Mouse (Mus musculus) embryonic facial prominence, embryonic 11.5 days (tissue): ENCODE data around the gene Klf3. TPM values are rescaled to one million over a fixed set of nuclear protein-coding genes. Genes with fewer than 3 reads are reported as not detected.

Experiments
- ATAC-seq: fragments of 200-750 bp; cut with Nextera tagmentation; replicated peaks from 2 replicates; pipeline ENCODE4 v1.8.0; 2017; ENCODE audit warnings: low read depth; ENCODE audit not compliant: insufficient number of reproducible peaks, low FRiP score, low TSS enrichment
- DNase-seq: peaks from one replicate; pipeline ENCODE4 v3.0.0-alpha.2; 2015; ENCODE audit warnings: low spot score
- H3K27ac ChIP-seq: fragments of 300-500 bp; sonication (generic); replicated peaks from 2 replicates; pipeline ENCODE4 v1.5.1; 2014; ENCODE audit warnings: mild to moderate bottlenecking, low read depth, low read length, control low read depth
- H3K27me3 ChIP-seq: fragments of 300-500 bp; sonication (generic); 2 replicates; pipeline ENCODE4 v1.6.1; 2014; ENCODE audit warnings: mild to moderate bottlenecking, low read length, moderate library complexity, mixed read lengths; ENCODE audit not compliant: control insufficient read depth, insufficient read depth
- H3K36me3 ChIP-seq: fragments of 300-500 bp; sonication (generic); replicated peaks from 2 replicates; pipeline ENCODE4 v1.6.1; 2014; ENCODE audit warnings: low read depth, mild to moderate bottlenecking, low read length, moderate library complexity, mixed read lengths; ENCODE audit not compliant: control insufficient read depth, insufficient read depth
- H3K4me1 ChIP-seq: fragments of 300-500 bp; sonication (generic); 2 replicates; pipeline ENCODE4 v1.6.1; 2014; ENCODE audit warnings: low read length, mixed read lengths; ENCODE audit not compliant: control insufficient read depth, insufficient read depth
- H3K4me2 ChIP-seq: fragments of 300-500 bp; sonication (generic); 2 replicates; pipeline ENCODE4 v1.6.1; 2014; ENCODE audit warnings: low read depth, mild to moderate bottlenecking, control low read depth, low read length, moderate library complexity
- H3K4me3 ChIP-seq: fragments of 300-500 bp; sonication (generic); 2 replicates; pipeline ENCODE4 v1.5.1; 2014; ENCODE audit warnings: low read depth, low read length, control low read depth
- H3K9ac ChIP-seq: fragments of 300-500 bp; sonication (generic); replicated peaks from 2 replicates; pipeline ENCODE4 v1.6.1; 2014; ENCODE audit warnings: mild to moderate bottlenecking, control low read depth, low read length
- H3K9me3 ChIP-seq: fragments of 300-500 bp; sonication (generic); replicated peaks from 2 replicates; pipeline ENCODE4 v1.6.1; 2016; ENCODE audit warnings: mild to moderate bottlenecking, low read length, inconsistent platforms, mixed read lengths; ENCODE audit not compliant: control insufficient read depth
- WGBS: fragments of 180-500 bp; shearing (Covaris S2); extraction: QIAGEN DNeasy Blood & Tissue Kit; methylation state at CpG from one replicate; pipeline ENCODE4 v1.1.7; 2014; 5-methylcytosine and 5-hydroxymethylcytosine counted together
- polyA plus RNA-seq: library from polyadenylated mRNA; unstranded; fragments of >200 nt; fragmentation: Nextera tagmentation; extraction: Ambion mirVana; gene quantifications from 2 replicates; pipeline ENCODE4 v1.2.1, GENCODE M21; 2014

The Klf3 gene
- polyA plus RNA-seq, 1 experiment from 2014 or later = 31.5 TPM

DNA sequence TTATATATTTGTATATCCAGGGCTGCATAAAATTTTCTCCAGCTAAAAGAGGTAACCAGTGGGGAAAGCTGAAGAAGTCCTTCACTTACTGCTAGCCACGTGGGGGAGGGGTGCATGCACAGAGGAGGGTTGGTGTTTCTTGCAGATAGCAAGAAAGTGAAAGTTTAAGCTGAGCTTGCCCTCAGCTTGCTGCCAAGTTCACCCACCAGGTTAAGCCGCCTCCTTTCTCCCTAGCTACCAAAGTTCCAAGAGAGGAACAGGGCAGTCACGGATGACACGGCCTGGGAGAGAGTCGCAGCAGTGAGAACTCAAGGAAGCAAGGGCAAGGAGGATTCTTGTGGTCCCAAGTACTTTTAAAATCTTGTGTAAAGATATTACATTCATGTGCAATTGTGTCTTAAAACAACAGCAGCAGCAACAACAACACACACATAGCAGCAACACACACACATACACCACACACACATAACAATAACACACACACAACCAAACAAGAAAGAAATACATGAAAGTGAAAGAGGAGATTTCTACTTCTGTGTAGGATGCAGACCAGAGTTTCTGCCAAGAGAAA is 57.8 kb downstream of the Klf3 start:
- H3K9ac ChIP-seq = peak overlapping the region; percentile 32; the same call in 1 of the 2 replicates
- 62% methylated on average over 5 of the region's 5 CpGs for WGBS
- no peak for DNase-seq
- peaks cover 4% of the 10 kb centered on the region; the same call in 1 of the 2 replicates for H3K4me1 ChIP-seq
- no peak for ATAC-seq
- H3K27ac ChIP-seq = no peak overlapping the region
- no peaks in the 10 kb centered on the region for H3K36me3 ChIP-seq
- no peaks in the 10 kb centered on the region for H3K9me3 ChIP-seq
- no peak overlapping the region for H3K4me3 ChIP-seq
- H3K27me3 ChIP-seq = no peaks in the 10 kb centered on the region
- no peak overlapping the region for H3K4me2 ChIP-seq

GRCm38 (mm10) chr5:64861471-64862199 is 58.4 kb downstream of the Klf3 start:
- Histone ChIP-seq H3K36me3 (no peaks in the 10 kb centered on the region), H3K27ac (no peak overlapping the region), H3K4me3 (no peak overlapping the region), H3K4me1 (peaks cover 4% of the 10 kb centered on the region; the same call in 1 of the 2 replicates), H3K9me3 (no peaks in the 10 kb centered on the region), H3K9ac (no peak overlapping the region; the same call in 1 of the 2 replicates), H3K27me3 (no peaks in the 10 kb centered on the region), H3K4me2 (no peak overlapping the region)
- 63% methylated on average over 17 of the region's 17 CpGs for WGBS
- peak; percentile 43 for DNase-seq
- ATAC-seq = no peak

- no peak for DNase-seq
- Histone ChIP-seq H3K9ac (no peak overlapping the region), H3K36me3 (no peaks in the 10 kb centered on the region), H3K4me2 (no peak overlapping the region), H3K27me3 (no peaks in the 10 kb centered on the region), H3K4me1 (peaks cover 4% of the 10 kb centered on the region; the same call in 1 of the 2 replicates), H3K9me3 (no peaks in the 10 kb centered on the region), H3K4me3 (no peak overlapping the region), H3K27ac (no peak overlapping the region)
- no peak for ATAC-seq
- 87% methylated on average over 9 of the region's 9 CpGs for WGBS
Observed at GRCm38 (mm10) chr5:64862269-64862668, 59.1 kb downstream of the Klf3 start.

GRCm38 (mm10) chr5:64864699-64865108 is 61.5 kb downstream of the Klf3 start:
- H3K9ac ChIP-seq = no peak overlapping the region
- no peak for ATAC-seq
- no peaks in the 10 kb centered on the region for H3K9me3 ChIP-seq
- H3K4me3 ChIP-seq = no peak overlapping the region
- H3K36me3 ChIP-seq = no peaks in the 10 kb centered on the region
- H3K27me3 ChIP-seq = no peaks in the 10 kb centered on the region
- peaks cover 4% of the 10 kb centered on the region; the same call in 1 of the 2 replicates for H3K4me1 ChIP-seq
- H3K4me2 ChIP-seq = no peak overlapping the region
- no peak overlapping the region for H3K27ac ChIP-seq
- DNase-seq = no peak
- WGBS = 28% methylated on average over 4 of the region's 4 CpGs

DNA sequence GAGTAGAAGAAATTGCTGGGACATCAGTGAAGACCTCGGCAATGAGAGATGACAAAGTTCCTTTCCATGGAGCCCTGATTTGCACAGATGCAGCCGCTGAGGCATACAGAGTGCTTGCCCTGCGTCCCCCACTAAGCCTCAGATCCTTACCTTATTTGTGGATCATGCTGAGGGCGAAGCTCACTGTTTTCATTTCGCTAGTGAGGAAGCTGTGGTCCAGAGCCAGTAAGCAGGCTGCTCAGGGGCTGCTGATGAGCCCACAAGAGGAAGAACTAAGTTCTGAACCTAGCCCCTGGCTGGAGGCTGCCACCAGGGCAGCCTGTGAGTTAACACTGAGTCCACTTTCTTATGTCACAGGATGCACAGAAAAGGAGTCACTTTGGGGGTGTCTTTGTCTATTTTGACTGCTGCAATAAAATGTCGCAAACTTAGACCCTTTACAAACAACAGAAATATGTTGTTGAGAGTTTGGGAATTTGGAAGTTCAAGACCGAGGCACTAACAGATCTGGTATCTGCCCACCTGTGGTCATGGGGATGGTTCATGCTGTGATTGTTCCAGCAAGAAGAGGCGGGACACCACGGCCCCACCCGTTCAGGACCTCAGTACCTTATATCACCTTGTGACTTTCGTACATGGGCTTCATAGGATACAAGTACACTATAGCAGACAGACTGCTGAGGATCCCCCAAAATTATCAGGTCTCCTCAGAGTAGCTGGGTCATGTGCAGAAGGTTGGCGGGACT is 62.2 kb downstream of the Klf3 start:
- H3K9me3 ChIP-seq = no peaks in the 10 kb centered on the region
- H3K27ac ChIP-seq = no peak overlapping the region
- WGBS = 79% methylated on average over 12 of the region's 12 CpGs
- no peaks in the 10 kb centered on the region for H3K27me3 ChIP-seq
- H3K36me3 ChIP-seq = no peaks in the 10 kb centered on the region
- no peak overlapping the region for H3K9ac ChIP-seq
- H3K4me2 ChIP-seq = no peak overlapping the region
- DNase-seq (no peak), ATAC-seq (no peak)
- no peak overlapping the region for H3K4me3 ChIP-seq
- H3K4me1 ChIP-seq = peaks cover 4% of the 10 kb centered on the region; the same call in 1 of the 2 replicates

- ATAC-seq (no peak), DNase-seq (peak; percentile 86)
- WGBS = 38% methylated on average over 5 of the region's 5 CpGs
- H3K36me3 ChIP-seq = no peaks in the 10 kb centered on the region
- H3K4me2 ChIP-seq = no peak overlapping the region
- H3K27ac ChIP-seq = no peak overlapping the region
- no peak overlapping the region for H3K9ac ChIP-seq
- no peak overlapping the region for H3K4me3 ChIP-seq
- no peaks in the 10 kb centered on the region for H3K27me3 ChIP-seq
- peaks cover 4% of the 10 kb centered on the region; the same call in 1 of the 2 replicates for H3K4me1 ChIP-seq
- H3K9me3 ChIP-seq = no peaks in the 10 kb centered on the region
Observed at GRCm38 (mm10) chr5:64866331-64867050, 63.3 kb downstream of the Klf3 start.

DNA sequence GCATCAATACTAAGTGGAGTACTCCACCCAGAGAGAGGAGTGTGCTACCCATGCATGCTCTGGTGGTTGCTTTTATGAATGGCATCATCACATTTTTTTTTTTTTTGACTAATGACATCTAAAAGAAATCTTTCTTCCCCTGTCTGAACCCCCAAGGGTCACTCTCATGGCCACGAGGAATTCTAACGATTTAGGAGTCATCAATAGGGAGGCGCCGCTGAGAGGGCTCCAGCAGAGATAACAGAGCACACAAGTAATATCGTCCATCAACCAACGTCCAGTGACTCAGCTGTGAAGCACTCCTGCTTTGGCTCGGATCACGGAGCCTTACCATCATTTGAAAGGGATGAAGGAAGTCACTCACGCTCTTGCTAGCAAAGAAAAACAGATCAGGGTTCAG is 63.9 kb downstream of the Klf3 start:
- DNase-seq (no peak), ATAC-seq (no peak)
- Histone ChIP-seq H3K9me3 (no peaks in the 10 kb centered on the region), H3K27ac (no peak overlapping the region), H3K9ac (no peak overlapping the region), H3K4me1 (no peaks in the 10 kb centered on the region), H3K27me3 (no peaks in the 10 kb centered on the region), H3K36me3 (no peaks in the 10 kb centered on the region), H3K4me2 (no peak overlapping the region), H3K4me3 (no peak overlapping the region)
- 70% methylated on average over 9 of the region's 9 CpGs for WGBS
